Mouse (Mus musculus) gastrocnemius, adult 2 months (tissue): ENCODE data around the gene Ylpm1. TPM values are rescaled to one million over a fixed set of nuclear protein-coding genes. Genes with fewer than 3 reads are reported as not detected.
A peak's percentile ranks its signal among the peaks of the same experiment; 100 is the strongest.

ENCODE experiments used
- DNase-seq: peaks from one replicate; pipeline ENCODE4 v3.0.0; 2022
- H3K27ac ChIP-seq: fragments of 200-600 bp; 2 replicates; pipeline ENCODE4 v1.8.1; 2022; ENCODE audit warnings: mild to moderate bottlenecking
- H3K4me3 ChIP-seq: fragments of 200-600 bp; 2 replicates; pipeline ENCODE4 v1.8.1; 2022; ENCODE audit warnings: mild to moderate bottlenecking, moderate library complexity
- CTCF ChIP-seq: fragments of 200-600 bp; IDR thresholded peaks from 2 replicates; pipeline ENCODE4 v1.8.1; 2022; ENCODE audit warnings: antibody characterized with exemption, mild to moderate bottlenecking, moderate library complexity
- intact Hi-C: fragments of 180-260 bp; cut with DNase I; formaldehyde crosslinking; loops from one replicate; pipeline ENCODE4 v1.15.1; 2025
- total RNA-seq, 2 experiments: library from RNA; stranded (reverse); gene quantifications; 2 replicates each; pipeline ENCODE4 v1.2.3; 2021

Gene Ylpm1
- total RNA-seq, 2 experiments from 2014 or later: 17.7 to 21.0 TPM

DNA sequence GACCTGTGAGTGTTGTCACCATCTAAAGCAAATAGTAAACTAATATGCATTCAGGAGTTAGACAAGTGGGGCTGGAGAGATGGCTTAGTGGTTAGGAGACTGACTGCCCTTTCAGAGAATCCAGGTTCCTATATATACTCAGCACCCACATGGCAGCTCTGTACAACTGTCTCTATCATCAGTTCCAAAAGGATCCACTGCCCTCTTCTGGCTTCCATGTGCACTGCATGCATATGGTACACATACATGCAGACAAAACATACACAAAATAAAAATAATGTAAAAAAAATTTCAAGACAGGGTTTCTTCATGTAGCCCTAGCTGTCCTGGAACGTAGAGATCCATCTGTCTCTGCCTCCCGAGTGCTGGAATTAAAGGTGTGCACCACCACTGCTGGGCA, 36.6 kb downstream of the Ylpm1 start:
- intact Hi-C loops: no loop called here
- no peak for DNase-seq
- no peak overlapping the region for H3K4me3 ChIP-seq
- TF ChIP-seq CTCF: peak; percentile 58
- no peak overlapping the region for H3K27ac ChIP-seq

DNA sequence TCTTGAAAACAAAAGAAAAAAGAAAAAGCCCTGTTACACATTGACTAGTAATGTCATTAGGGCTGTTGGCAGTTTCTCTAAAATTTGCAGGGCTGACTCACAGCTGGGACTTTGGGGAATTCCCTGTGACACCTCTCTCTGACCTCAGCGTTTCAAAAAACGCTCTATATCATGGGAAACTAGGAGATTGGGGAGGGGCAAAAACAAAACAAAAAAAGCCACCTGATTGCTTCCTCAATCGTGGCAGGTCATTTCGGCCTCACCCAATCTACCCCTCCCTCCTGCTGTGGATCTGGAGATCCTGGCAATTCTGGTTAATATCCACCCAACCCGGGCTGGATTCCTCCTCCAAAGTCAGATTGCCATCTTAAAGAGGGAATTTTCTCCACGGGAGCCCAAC, 55.1 kb downstream of the Ylpm1 start:
- TF ChIP-seq CTCF: no peak
- intact Hi-C loops: no loop called here
- H3K4me3 ChIP-seq: no peak overlapping the region
- no peak overlapping the region for H3K27ac ChIP-seq
- no peak for DNase-seq

DNA sequence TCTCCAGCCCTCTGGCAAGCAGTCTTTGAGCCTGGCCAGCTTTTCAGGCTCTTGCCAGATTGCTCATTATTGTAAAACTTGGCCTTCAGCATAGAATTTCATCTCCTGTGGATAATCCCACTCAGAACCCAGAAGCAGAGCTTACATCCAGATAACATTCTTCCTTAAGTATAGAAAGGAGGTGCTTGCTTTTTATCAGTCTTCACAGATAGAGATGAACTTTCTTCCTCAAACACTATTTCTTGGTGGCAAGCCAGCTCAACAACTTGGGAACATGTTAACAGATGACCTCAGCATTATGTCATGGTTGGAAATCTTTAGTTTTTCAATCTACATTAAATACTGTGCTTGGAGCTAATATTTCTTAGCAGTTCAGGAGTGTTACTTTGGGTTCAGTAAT, 74.9 kb downstream of the Ylpm1 start:
- DNase-seq: no peak
- intact Hi-C loops: no loop called here
- no peak overlapping the region for H3K27ac ChIP-seq
- no peak for TF ChIP-seq CTCF
- no peak overlapping the region for H3K4me3 ChIP-seq

- DNase-seq: no peak
- intact Hi-C loops: no loop called here
Measured at GRCm38 (mm10) chr12:85077100-85077499, 81.0 kb downstream of the Ylpm1 start.

GRCm38 (mm10) chr12:85084257-85084656, 88.1 kb downstream of the Ylpm1 start:
- no peak for DNase-seq
- intact Hi-C loops: no loop called here
- Histone ChIP-seq H3K4me3 (no peak overlapping the region), H3K27ac (no peak overlapping the region)
- no peak for TF ChIP-seq CTCF

More at GRCm38 (mm10) chr12:85077100-85077499, 81.0 kb downstream of the Ylpm1 start:
- H3K4me3 ChIP-seq: no peak overlapping the region
- H3K27ac ChIP-seq: no peak overlapping the region
- no peak for TF ChIP-seq CTCF

DNA sequence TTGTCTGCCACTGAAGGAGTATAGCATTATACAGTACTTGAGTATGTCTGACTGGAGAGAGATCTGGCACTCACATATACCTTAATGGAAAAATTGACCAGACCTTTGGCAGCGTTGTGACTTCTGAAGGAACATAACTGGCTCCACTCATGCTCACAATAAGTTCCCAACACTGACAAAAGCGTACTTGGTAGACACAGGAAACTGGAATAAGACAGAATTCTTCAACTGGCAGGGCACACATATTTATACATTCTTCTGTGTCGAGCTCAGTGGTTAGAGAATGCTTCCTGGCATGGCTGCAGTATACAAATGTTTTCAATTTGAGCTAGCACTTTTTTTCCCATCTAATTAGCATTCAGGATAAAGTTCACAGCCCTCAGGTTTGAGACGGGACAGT, 88.8 kb downstream of the Ylpm1 start:
- intact Hi-C loops: no loop called here
- Histone ChIP-seq H3K27ac (no peak overlapping the region), H3K4me3 (no peak overlapping the region)
- DNase-seq: no peak
- no peak for TF ChIP-seq CTCF

- intact Hi-C loops: no loop called here
- Histone ChIP-seq H3K27ac (no peak overlapping the region), H3K4me3 (no peak overlapping the region)
- TF ChIP-seq CTCF: no peak
- DNase-seq: no peak
Measured at GRCm38 (mm10) chr12:85087845-85088244, 91.7 kb downstream of the Ylpm1 start.

DNA sequence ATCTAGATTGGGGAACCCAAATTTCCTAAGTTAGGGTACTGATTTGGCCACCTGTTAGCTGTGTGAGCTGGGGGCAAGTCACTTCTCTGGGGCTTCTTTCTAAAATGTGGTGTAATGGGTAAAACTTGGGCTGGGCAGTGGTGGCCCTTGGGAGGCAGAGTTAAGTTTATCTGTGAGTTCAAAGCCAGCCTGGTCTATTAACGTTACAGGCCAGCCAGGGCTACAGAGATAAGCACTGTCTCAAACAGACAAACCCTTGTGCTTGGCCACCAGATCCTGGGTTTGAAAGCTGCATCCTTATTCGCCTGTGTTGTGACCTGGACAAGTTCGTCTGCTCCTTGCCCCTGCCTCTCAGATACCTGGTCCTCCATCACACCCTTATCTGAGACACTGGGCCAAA, 95.1 kb downstream of the Ylpm1 start:
- DNase-seq: no peak
- no peak overlapping the region for H3K4me3 ChIP-seq
- intact Hi-C loops: no loop called here
- no peak overlapping the region for H3K27ac ChIP-seq
- TF ChIP-seq CTCF: no peak

- TF ChIP-seq CTCF: peak; percentile 89
- Histone ChIP-seq H3K27ac (no peak overlapping the region), H3K4me3 (no peak overlapping the region)
- DNase-seq: peak; percentile 83
- intact Hi-C loops: loop anchor here (2.0 kb wide), 1 partner anchor 213 kb away; no protein-coding TSS in a partner anchor
Measured at GRCm38 (mm10) chr12:85092214-85092613, 96.1 kb downstream of the Ylpm1 start.

DNA sequence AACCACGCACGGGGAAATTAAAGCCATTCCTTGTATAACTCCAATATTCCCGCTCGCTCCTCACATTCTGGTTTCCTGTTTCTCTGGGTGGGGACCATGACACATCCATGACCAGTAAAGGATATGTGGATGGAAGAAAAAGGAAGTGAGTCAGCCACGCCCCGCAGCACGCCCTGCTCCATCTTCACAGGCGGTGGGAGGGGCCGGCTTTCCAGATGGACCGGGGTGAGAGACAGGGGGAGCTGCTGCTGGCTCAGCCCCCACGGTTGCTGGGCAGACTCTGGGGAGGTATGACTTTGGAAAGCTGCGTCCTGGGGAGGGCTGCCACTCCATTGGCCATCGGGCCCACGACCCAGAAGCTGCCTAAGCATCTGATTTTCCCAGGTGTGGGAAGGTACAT, 97.9 kb downstream of the Ylpm1 start:
- peak; percentile 78 for DNase-seq
- no peak for TF ChIP-seq CTCF
- intact Hi-C loops: no loop called here
- Histone ChIP-seq H3K27ac (peak overlapping the region; percentile 61), H3K4me3 (peak overlapping the region; percentile 30)

GRCm38 (mm10) chr12:85094706-85095105, 98.6 kb downstream of the Ylpm1 start:
- intact Hi-C loops: no loop called here
- peak overlapping the region; percentile 30 for H3K4me3 ChIP-seq
- TF ChIP-seq CTCF: no peak
- peak; percentile 82 for DNase-seq
- peak overlapping the region; percentile 61 for H3K27ac ChIP-seq

- no peak overlapping the region for H3K4me3 ChIP-seq
- intact Hi-C loops: no loop called here
- H3K27ac ChIP-seq: peak overlapping the region; percentile 61
- DNase-seq: no peak
- TF ChIP-seq CTCF: no peak
Measured at GRCm38 (mm10) chr12:85095146-85095545, 99.0 kb downstream of the Ylpm1 start.

DNA sequence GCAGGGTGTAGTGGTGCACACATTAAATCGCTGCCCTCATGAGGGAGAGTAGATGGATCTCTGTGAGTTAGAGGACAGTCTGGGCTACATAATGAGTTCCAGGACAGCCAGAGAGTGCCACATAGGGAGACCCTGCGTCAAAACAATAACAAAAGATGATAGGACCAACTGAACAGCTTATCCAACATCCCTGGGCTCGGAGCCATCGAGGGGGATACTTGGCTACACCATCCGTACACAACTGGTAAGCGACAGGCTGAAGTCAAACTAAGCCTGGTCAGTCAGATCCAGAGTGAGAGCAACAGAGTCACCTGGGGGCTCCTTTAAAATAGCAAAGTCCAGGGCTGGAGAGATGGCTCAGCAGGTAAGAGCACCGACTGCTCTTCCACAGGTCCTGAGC, 99.7 kb downstream of the Ylpm1 start:
- no peak for DNase-seq
- intact Hi-C loops: no loop called here
- H3K4me3 ChIP-seq: no peak overlapping the region
- TF ChIP-seq CTCF: no peak
- no peak overlapping the region for H3K27ac ChIP-seq

DNA sequence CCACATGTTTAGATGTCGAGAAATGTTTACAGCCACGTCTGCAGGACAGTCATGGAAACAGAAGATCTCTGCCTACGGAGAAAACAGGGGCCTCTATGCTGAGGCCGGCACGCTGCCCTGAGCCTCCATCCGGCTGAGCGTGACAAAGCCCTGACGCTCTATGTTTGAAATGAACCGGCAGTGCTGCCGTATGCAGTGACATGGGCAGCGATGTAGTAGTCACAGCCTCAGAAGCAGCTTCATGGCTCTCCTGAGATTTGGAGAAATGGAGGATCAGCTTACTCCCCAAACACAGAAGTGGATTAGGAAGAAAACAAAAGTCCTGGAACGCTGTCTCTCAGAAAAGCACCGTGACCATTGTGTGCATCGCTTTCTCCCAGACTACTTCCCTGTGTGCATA, 104.9 kb downstream of the Ylpm1 start:
- no peak for DNase-seq
- Histone ChIP-seq H3K4me3 (no peak overlapping the region), H3K27ac (no peak overlapping the region)
- intact Hi-C loops: no loop called here
- TF ChIP-seq CTCF: no peak

DNA sequence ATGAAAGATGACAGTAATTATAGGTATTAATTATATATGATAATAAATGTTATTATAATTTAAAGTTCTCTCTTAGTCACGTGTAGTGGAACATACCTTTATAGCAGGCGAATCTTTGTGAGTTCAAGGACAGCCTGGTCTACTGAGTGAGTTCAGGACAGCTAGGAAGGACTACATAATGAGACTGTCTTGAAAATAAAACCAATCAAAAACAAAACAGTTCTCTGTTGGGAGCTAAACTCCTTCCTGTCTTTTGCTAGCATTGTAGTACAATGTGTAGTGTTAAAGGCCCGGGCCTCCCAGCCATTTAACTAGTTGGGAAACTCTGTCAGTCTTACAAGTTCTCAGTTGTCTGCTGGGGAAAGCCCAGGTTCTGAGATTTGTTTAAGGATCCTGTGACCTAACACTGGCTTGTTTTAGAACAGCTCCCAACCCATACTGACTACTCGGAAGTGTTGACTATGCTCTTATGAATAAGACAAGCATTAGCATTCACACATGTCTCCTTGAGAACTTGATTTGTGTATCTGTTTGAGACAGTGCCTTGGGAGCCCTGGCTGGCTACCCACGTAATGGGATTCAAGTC, 105.5 kb downstream of the Ylpm1 start:
- TF ChIP-seq CTCF: no peak
- intact Hi-C loops: no loop called here
- Histone ChIP-seq H3K4me3 (no peak overlapping the region), H3K27ac (no peak overlapping the region)
- DNase-seq: no peak
